Mouse (Mus musculus) ES-E14 (cell line): Measurements from ENCODE around the gene Tmem123.

ENCODE experiments used
- HCFC1 ChIP-seq: IDR thresholded peaks from 2 replicates; pipeline ENCODE4 v1.6.1; 2012; ENCODE audit warnings: low read length, inconsistent platforms, borderline replicate concordance; ENCODE audit not compliant: insufficient read depth
- MAFK ChIP-seq: IDR thresholded peaks from 2 replicates; pipeline ENCODE4 v1.6.1; 2014; ENCODE audit warnings: mild to moderate bottlenecking, low read depth, low read length, inconsistent platforms; ENCODE audit not compliant: insufficient read depth
- ZNF384 ChIP-seq: IDR thresholded peaks from 2 replicates; pipeline ENCODE4 v1.6.1; 2012; ENCODE audit warnings: low read depth, low read length, inconsistent platforms

DNA sequence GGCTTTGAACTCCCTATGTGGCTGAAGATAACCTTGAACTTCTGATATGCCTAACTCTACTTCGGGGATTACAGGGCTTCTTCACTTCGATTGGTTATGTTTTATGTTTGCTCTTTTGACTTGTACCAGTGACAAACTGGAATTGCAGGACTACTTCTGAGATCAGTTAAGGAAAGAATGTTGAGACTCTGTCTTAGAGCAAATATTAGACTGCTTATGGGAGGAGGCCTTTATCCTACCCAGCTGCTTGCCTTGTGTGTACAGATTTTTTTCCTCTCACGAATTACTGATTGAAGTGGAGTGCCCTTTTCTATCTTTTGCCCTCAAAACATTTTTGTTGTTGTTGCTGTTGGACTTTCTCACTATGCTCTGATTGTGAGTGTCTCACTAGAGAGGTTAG lies 1.4 kb downstream of the Tmem123 start:
- no peak for TF ChIP-seq ZNF384
- TF ChIP-seq HCFC1: no peak
- no peak for TF ChIP-seq MAFK
